Mouse (Mus musculus): ENCODE data around the gene Dnajc21.

DNA sequence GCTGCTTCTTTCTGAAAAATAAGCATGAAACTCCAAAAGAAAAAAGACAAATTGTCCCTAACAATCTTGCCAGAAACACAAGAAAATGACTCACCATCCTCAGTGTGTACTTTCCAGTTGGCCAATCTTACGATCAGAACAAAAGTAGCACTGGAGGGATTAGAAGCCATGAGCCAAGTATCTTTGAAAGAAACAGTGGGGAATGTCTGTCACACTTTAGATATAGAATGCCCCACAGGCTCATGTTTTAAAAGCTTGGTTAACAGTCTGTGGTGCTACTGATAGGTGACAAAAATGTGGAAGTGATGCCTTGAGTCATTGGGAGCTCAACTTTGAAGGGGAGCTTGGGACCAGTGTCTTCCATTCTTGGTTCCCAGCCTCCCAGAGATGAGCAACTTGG is 28.0 kb downstream of the Dnajc21 start:
- TF ChIP-seq EP300 (IDR thresholded peaks at IDR 0.05; ENCODE audit: low read depth), result no peak
- TF ChIP-seq CTCF (IDR thresholded peaks at IDR 0.05; ENCODE audit: low read depth), result no peak

All from heart, postnatal 0 days (tissue).